Mouse (Mus musculus) megakaryocyte, embryonic 14.5 days (primary cell): ENCODE data around the gene Ppig. TPM values are rescaled to one million over a fixed set of nuclear protein-coding genes. Genes with fewer than 3 reads are reported as not detected.

Experiments
- H3K27me3 ChIP-seq: replicated peaks from 2 replicates; pipeline ENCODE3; 2012; ENCODE audit warnings: inconsistent platforms
- H3K36me3 ChIP-seq: replicated peaks from 2 replicates; pipeline ENCODE3; 2012; ENCODE audit warnings: low read length, inconsistent platforms, mixed read lengths
- H3K4me1 ChIP-seq: 2 replicates; pipeline ENCODE4 v1.6.1; 2012; ENCODE audit warnings: inconsistent platforms
- H3K4me3 ChIP-seq: replicated peaks from 2 replicates; pipeline ENCODE3; 2012; ENCODE audit warnings: moderate library complexity, mild to moderate bottlenecking, inconsistent platforms
- H3K9me3 ChIP-seq: 2 replicates; pipeline ENCODE4 v1.6.1; 2012; ENCODE audit warnings: inconsistent platforms
- FLI1 ChIP-seq: IDR thresholded peaks from 2 replicates; pipeline ENCODE4 v1.6.1; 2012; ENCODE audit warnings: low read length, inconsistent platforms, mixed read lengths
- GATA1 ChIP-seq: IDR thresholded peaks from 3 replicates; pipeline ENCODE4 v1.6.1; 2012; ENCODE audit warnings: mixed read lengths, low read length, inconsistent platforms, borderline replicate concordance
- polyA plus RNA-seq: library from polyadenylated mRNA; stranded (reverse); fragments of >175 nt; gene quantifications from 2 replicates; pipeline ENCODE4 v1.2.3, GENCODE M21; 2012; ENCODE audit warnings: low replicate concordance; ENCODE audit not compliant: insufficient read depth

Gene Ppig
- polyA plus RNA-seq, 1 experiment: 12.7 TPM

GRCm38 (mm10) chr2:69790285-69790684 lies 67.9 kb downstream of the Ppig start:
- no peak for TF ChIP-seq FLI1
- no peak for TF ChIP-seq GATA1
- H3K4me3 ChIP-seq: peak overlapping the region; percentile 97
- peaks cover 16% of the 10 kb centered on the region; the same call in 1 of the 2 replicates for H3K4me1 ChIP-seq
- no peaks in the 10 kb centered on the region for H3K27me3 ChIP-seq
- H3K36me3 ChIP-seq: peaks cover 36% of the 10 kb centered on the region
- H3K9me3 ChIP-seq: no peaks in the 10 kb centered on the region

- TF ChIP-seq FLI1 (no peak), GATA1 (no peak)
- Histone ChIP-seq H3K9me3 (no peaks in the 10 kb centered on the region), H3K4me3 (no peak overlapping the region), H3K4me1 (peaks cover 16% of the 10 kb centered on the region; the same call in 1 of the 2 replicates), H3K27me3 (no peaks in the 10 kb centered on the region), H3K36me3 (peaks cover 40% of the 10 kb centered on the region)
Observed at GRCm38 (mm10) chr2:69790722-69791121, 68.4 kb downstream of the Ppig start.

- TF ChIP-seq FLI1: no peak
- Histone ChIP-seq H3K4me1 (peaks cover 12% of the 10 kb centered on the region), H3K36me3 (no peaks in the 10 kb centered on the region), H3K27me3 (no peaks in the 10 kb centered on the region), H3K4me3 (peak overlapping the region; percentile 0), H3K9me3 (peaks cover 5% of the 10 kb centered on the region; the same call in 1 of the 2 replicates)
Observed at GRCm38 (mm10) chr2:69802911-69803312, 80.6 kb downstream of the Ppig start.

Other genes with a start within 250 kb of the Ppig start
- not detected in 2 replicates for gene Lrp2, start 136.5 kb upstream of the Ppig start, polyA plus RNA-seq
- not detected in 2 replicates for gene Bbs5, start 75.4 kb upstream of the Ppig start, polyA plus RNA-seq
- gene Klhl41, start 52.4 kb upstream of the Ppig start, polyA plus RNA-seq: not detected in 2 replicates
- not detected in 2 replicates for gene Fastkd1, start 9.0 kb upstream of the Ppig start, polyA plus RNA-seq
- gene Ccdc173, start 67.0 kb downstream of the Ppig start, polyA plus RNA-seq: 0.54 TPM in 1 of 2 replicates, not detected in the other
- gene Phospho2, start 67.1 kb downstream of the Ppig start, polyA plus RNA-seq: 5.8 TPM in 1 of 2 replicates, not detected in the other
- 0.20 and 3.8 TPM in 2 replicates for gene Klhl23, start 99.4 kb downstream of the Ppig start, polyA plus RNA-seq
- 26.3 TPM in 1 of 2 replicates, not detected in the other for gene Ssb, start 139.0 kb downstream of the Ppig start, polyA plus RNA-seq
- gene Mettl5, start 163.1 kb downstream of the Ppig start, polyA plus RNA-seq: 62.5 and 68.5 TPM in 2 replicates
- 2.5 and 3.8 TPM in 2 replicates for gene Ubr3, start 174.7 kb downstream of the Ppig start, polyA plus RNA-seq